Mouse (Mus musculus) limb, embryonic 11.5 days (tissue): ENCODE measurements around the gene Cxcl1. TPM values are rescaled to one million over a fixed set of nuclear protein-coding genes. Genes with fewer than 3 reads are reported as not detected.

Experiments used
- ATAC-seq: fragments of 200-750 bp; cut with Nextera tagmentation; 2 replicates; pipeline ENCODE4 v1.8.0; 2017; ENCODE audit warnings: low read depth; ENCODE audit not compliant: insufficient number of reproducible peaks, low FRiP score, low TSS enrichment
- DNase-seq: peaks from one replicate; pipeline ENCODE4 v3.0.0-alpha.2; 2015; ENCODE audit warnings: low spot score
- H3K27ac ChIP-seq: fragments of 300-500 bp; sonication (generic); replicated peaks from 2 replicates; pipeline ENCODE4 v1.5.1; 2014; ENCODE audit warnings: low read depth, mild to moderate bottlenecking, low read length
- H3K27me3 ChIP-seq: fragments of 300-500 bp; sonication (generic); 2 replicates; pipeline ENCODE4 v1.6.1; 2014; ENCODE audit warnings: mild to moderate bottlenecking, low read length, mixed read lengths; ENCODE audit not compliant: control insufficient read depth, insufficient read depth
- H3K36me3 ChIP-seq: fragments of 300-500 bp; sonication (generic); 2 replicates; pipeline ENCODE4 v1.6.1; 2014; ENCODE audit warnings: mild to moderate bottlenecking, low read length, moderate library complexity, mixed read lengths; ENCODE audit not compliant: control insufficient read depth, insufficient read depth
- H3K4me1 ChIP-seq: fragments of 300-500 bp; sonication (generic); 2 replicates; pipeline ENCODE4 v1.6.1; 2014; ENCODE audit warnings: low read length, mixed read lengths; ENCODE audit not compliant: control insufficient read depth, insufficient read depth
- H3K4me2 ChIP-seq: fragments of 300-500 bp; sonication (generic); 2 replicates; pipeline ENCODE4 v1.6.1; 2014; ENCODE audit warnings: low read depth, mild to moderate bottlenecking, moderate library complexity; ENCODE audit not compliant: severe bottlenecking
- H3K4me3 ChIP-seq: fragments of 300-500 bp; sonication (generic); 2 replicates; pipeline ENCODE4 v1.5.1; 2014; ENCODE audit warnings: low read depth, low read length
- H3K9ac ChIP-seq: fragments of 300-500 bp; sonication (generic); 2 replicates; pipeline ENCODE4 v1.6.1; 2014; ENCODE audit warnings: mild to moderate bottlenecking, low read length
- H3K9me3 ChIP-seq: fragments of 300-500 bp; sonication (generic); 2 replicates; pipeline ENCODE4 v1.6.1; 2016; ENCODE audit warnings: low read length; ENCODE audit not compliant: control insufficient read depth
- WGBS: fragments of 180-500 bp; shearing (Covaris S2); extraction: QIAGEN DNeasy Blood & Tissue Kit; methylation state at CpG from one replicate; pipeline ENCODE4 v1.1.7; 2014; 5-methylcytosine and 5-hydroxymethylcytosine counted together
- polyA plus RNA-seq: library from polyadenylated mRNA; unstranded; fragments of >200 nt; fragmentation: Nextera tagmentation; extraction: Ambion mirVana; gene quantifications from 2 replicates; pipeline ENCODE4 v1.2.1, GENCODE M21; 2014

The Cxcl1 gene
- polyA plus RNA-seq, 1 experiment from 2014 or later: 0.32 TPM

DNA sequence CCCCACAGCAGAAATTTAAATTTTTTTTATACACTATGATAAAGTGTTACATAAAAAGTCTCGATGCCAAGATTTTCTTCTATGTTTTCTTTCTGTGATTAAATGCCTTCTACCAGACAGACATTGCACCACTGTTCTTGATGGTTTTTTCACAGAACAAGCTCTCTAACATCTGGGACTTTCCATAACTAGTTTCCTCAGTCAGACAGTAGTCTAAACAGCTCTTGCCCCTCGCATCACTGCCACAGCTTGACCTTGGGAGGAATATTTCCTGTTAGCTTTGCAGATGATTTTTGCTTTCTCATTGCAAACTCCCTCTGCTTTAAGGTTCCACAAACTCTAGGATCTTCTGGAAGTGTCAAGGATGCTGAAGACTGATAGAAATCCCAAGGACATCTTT lies 39.5 kb downstream of the Cxcl1 start:
- DNase-seq: no peak
- 56% methylated on average over 2 of the region's 2 CpGs for WGBS
- no peak for ATAC-seq

DNA sequence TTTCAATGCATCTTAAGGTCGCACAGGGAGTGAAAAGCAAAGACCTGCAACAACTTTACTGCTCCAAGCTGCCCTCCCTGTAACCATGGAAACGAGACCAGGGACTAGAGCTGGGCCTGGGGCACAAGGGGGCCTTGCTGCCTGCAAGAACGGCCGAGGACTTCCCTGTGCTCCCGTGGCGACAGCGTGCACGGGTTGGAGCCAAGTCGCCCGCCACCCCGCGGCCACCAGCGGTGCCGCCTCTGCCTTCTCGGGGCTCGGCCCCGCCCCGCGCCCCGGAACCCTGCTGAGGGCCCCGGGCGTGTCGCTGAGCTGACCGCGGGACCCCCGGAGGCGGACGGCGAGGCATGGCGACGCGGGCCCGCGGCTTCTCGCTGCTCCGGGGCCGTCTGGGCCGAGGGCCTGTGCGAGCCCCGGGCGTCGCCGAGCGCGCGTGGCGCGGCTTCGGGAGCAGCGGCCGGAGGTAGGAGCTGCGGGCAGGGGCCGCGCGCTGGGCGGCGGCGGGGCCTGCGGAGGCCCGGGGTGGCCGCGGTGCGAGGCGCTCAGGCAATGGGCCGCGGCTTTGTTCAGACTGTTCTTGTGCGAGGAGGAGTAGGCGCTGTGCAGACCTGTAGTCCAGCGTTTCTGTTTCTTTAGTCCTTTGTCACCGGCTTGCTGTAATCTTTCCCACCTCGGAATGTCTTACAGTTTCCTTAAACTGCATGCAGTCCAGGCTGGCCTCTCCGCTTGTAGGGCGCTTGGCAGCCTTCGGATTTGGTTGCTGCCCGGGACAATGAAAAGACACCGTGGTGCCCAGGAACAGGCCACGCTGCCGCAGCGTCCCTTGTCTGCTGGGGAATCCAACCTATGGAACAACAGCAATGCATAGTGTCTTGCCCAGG lies 40.2 kb downstream of the Cxcl1 start, which contains the start of gene Mthfd2l:
Gene Mthfd2l, plus strand, starts transcription at position 147 of the 881 bp plus-strand sequence.
- no peaks in the 10 kb centered on the region; the same call in 1 of the 2 replicates for H3K36me3 ChIP-seq
- H3K4me1 ChIP-seq: peaks cover 5% of the 10 kb centered on the region; the same call in 1 of the 2 replicates
- peak; percentile 99 for ATAC-seq
- WGBS: under 1% methylated on average over 75 of the region's 79 CpGs
- H3K27me3 ChIP-seq: no peaks in the 10 kb centered on the region
- peak within 1 kb of the TSS; percentile 98 for H3K9ac ChIP-seq
- peak; percentile 92 for DNase-seq
- peak within 1 kb of the TSS; percentile 98 for H3K27ac ChIP-seq
- H3K4me2 ChIP-seq: peak within 1 kb of the TSS; percentile 42
- H3K4me3 ChIP-seq: peak within 1 kb of the TSS; percentile 74
- H3K9me3 ChIP-seq: no peaks in the 10 kb centered on the region

More for the DNA sequence above, 39.5 kb downstream of the Cxcl1 start:
- Histone ChIP-seq H3K9me3 (no peaks in the 10 kb centered on the region), H3K27ac (peak overlapping the region; percentile 98), H3K36me3 (no peaks in the 10 kb centered on the region; the same call in 1 of the 2 replicates), H3K4me2 (peak overlapping the region; percentile 42), H3K4me1 (peaks cover 5% of the 10 kb centered on the region; the same call in 1 of the 2 replicates), H3K27me3 (no peaks in the 10 kb centered on the region), H3K9ac (peak overlapping the region; percentile 98), H3K4me3 (peak overlapping the region; percentile 74)

DNA sequence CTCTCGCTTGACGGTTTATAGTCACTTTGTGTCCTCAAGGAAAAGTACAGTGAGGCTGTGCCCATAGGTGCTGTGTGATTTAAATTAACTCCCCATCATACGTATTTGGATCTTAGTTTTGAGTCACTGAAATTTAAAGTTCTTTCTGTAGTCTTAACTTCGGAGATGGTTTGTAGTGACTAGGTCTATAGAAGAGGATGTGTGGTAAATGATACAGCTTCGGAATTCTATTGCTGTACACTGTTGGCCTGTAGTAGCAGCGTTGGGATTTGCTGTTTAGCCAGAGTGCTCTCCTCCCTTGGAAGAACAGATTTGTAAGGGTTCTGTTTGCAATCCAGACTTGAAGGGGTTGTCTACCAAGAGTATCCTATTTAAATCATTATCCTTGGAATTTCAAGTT lies 40.9 kb downstream of the Cxcl1 start:
- ATAC-seq (no peak; the same call in 1 of the 2 replicates), DNase-seq (no peak)

DNA sequence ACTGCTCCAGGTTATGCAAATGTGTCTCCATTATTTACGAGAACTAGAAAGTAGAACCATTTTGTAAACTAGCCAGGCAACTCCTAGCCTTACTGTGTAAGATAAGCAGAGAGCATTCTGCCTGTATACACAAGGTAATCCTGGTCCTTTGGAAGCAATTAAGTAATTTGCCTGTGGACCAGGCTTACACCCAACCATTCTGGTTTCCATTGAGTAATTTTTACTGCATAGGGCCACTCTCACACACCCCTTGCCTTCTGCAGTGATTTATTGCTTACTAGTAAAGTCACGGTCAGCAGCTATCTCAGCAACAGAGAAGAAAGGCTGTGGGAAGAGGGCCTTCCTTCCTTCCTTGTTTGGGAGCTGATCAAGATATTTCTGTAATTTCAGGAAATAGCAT lies 45.7 kb downstream of the Cxcl1 start:
- no peak overlapping the region for H3K9ac ChIP-seq
- no peak for ATAC-seq
- no peak overlapping the region for H3K27ac ChIP-seq
- H3K36me3 ChIP-seq: no peaks in the 10 kb centered on the region; the same call in 1 of the 2 replicates
- H3K4me1 ChIP-seq: peaks cover 5% of the 10 kb centered on the region; the same call in 1 of the 2 replicates
- DNase-seq: no peak
- H3K4me2 ChIP-seq: no peak overlapping the region
- 45% methylated on average over 2 of the region's 2 CpGs for WGBS
- H3K4me3 ChIP-seq: no peak overlapping the region
- no peaks in the 10 kb centered on the region for H3K9me3 ChIP-seq
- no peaks in the 10 kb centered on the region for H3K27me3 ChIP-seq

More for the DNA sequence above, 40.9 kb downstream of the Cxcl1 start:
- Histone ChIP-seq H3K36me3 (no peaks in the 10 kb centered on the region; the same call in 1 of the 2 replicates), H3K4me3 (peak overlapping the region; percentile 74), H3K4me1 (peaks cover 5% of the 10 kb centered on the region; the same call in 1 of the 2 replicates), H3K4me2 (peak overlapping the region; percentile 42), H3K9me3 (no peaks in the 10 kb centered on the region), H3K27me3 (no peaks in the 10 kb centered on the region), H3K9ac (peak overlapping the region; percentile 98), H3K27ac (peak overlapping the region; percentile 98)
- 10% methylated on average over 6 of the region's 6 CpGs for WGBS

Other genes with a start within 250 kb of the Cxcl1 start
- 0.19 TPM in 1 of 2 replicates, not detected in the other for gene Cxcl5, start 131.9 kb upstream of the Cxcl1 start, polyA plus RNA-seq
- 17.2 and 19.4 TPM in 2 replicates for gene Ppbp, start 122.7 kb upstream of the Cxcl1 start, polyA plus RNA-seq
- gene Pf4, start 118.8 kb upstream of the Cxcl1 start, polyA plus RNA-seq: 59.8 and 66.0 TPM in 2 replicates
- 0.29 TPM in 1 of 2 replicates, not detected in the other for gene Cxcl3, start 105.1 kb upstream of the Cxcl1 start, polyA plus RNA-seq
- gene Cxcl15, start 96.7 kb upstream of the Cxcl1 start, polyA plus RNA-seq: 0.09 TPM in 1 of 2 replicates, not detected in the other
- gene Cxcl2, start 12.6 kb downstream of the Cxcl1 start, polyA plus RNA-seq: not detected in 2 replicates
- 67.5 and 70.0 TPM in 2 replicates for gene Mthfd2l, start 39.9 kb downstream of the Cxcl1 start, polyA plus RNA-seq
- gene Epgn, start 136.2 kb downstream of the Cxcl1 start, polyA plus RNA-seq: 0.17 and 0.37 TPM in 2 replicates
- gene Ereg, start 183.4 kb downstream of the Cxcl1 start, polyA plus RNA-seq: not detected in 2 replicates
- not detected in 2 replicates for gene Areg, start 248.4 kb downstream of the Cxcl1 start, polyA plus RNA-seq